Mouse (Mus musculus) mouse embryonic stem cell (cell line): ENCODE data around the gene Il5.

Experiments
- in situ Hi-C, 2 experiments: fragments of 300-500 bp; cut with MboI; formaldehyde crosslinking; loops; 1 replicate in 1 of 2; 3 replicates in 1 of 2; pipeline ENCODE4 v1.14.3; 2019 to 2020; ENCODE audit warnings: low sequenced_read_pairs in 2 of 2, low pct_unique_long_range_greater_than_20kb in 1 of 2, mixed read lengths in 1 of 2; ENCODE audit not compliant: unreplicated experiment in 1 of 2

Gene Il5

GRCm38 (mm10) chr11:53763496-53764140 is 43.0 kb downstream of the Il5 start:
- in situ Hi-C loops, result no loop called here

- in situ Hi-C loops, result no loop called here
Measured at GRCm38 (mm10) chr11:53764581-53764980, 44.0 kb downstream of the Il5 start.

- in situ Hi-C loops, result no loop called here
Measured at GRCm38 (mm10) chr11:53768422-53769184, 48.0 kb downstream of the Il5 start.

- in situ Hi-C loops, result no loop called here
Measured at GRCm38 (mm10) chr11:53769185-53769576, 48.6 kb downstream of the Il5 start.

- in situ Hi-C loops, result no loop called here
Measured at GRCm38 (mm10) chr11:53769760-53770124, 49.1 kb downstream of the Il5 start, which contains the start of gene Irf1. Irf1 (plus strand) TSS chr11:53770014.

GRCm38 (mm10) chr11:53770125-53770791 is 49.7 kb downstream of the Il5 start:
- in situ Hi-C loops, result no loop called here

GRCm38 (mm10) chr11:53771001-53771744 is 50.6 kb downstream of the Il5 start:
- in situ Hi-C loops, result no loop called here

GRCm38 (mm10) chr11:53772536-53772935 is 51.9 kb downstream of the Il5 start:
- in situ Hi-C loops, result no loop called here

- in situ Hi-C loops, result no loop called here
Measured at GRCm38 (mm10) chr11:53773087-53773486, 52.5 kb downstream of the Il5 start, which contains the start of gene Gm17334. Gm17334 (minus strand) TSS chr11:53773187.

GRCm38 (mm10) chr11:53773641-53774360 is 53.2 kb downstream of the Il5 start:
- in situ Hi-C loops, result no loop called here
